Mouse (Mus musculus) forebrain, postnatal 0 days (tissue): ENCODE results near the gene Mccc2. TPM values are rescaled to one million over a fixed set of nuclear protein-coding genes. Genes with fewer than 3 reads are reported as not detected.
A peak's percentile ranks its signal among the peaks of the same experiment; 100 is the strongest.
"Not testable (repeated sequence)": the region's sequence is repeated elsewhere in the genome, so short reads cannot be mapped to it uniquely, and the experiment has no call there.

ENCODE experiments used
- ATAC-seq: fragments of 200-750 bp; cut with Nextera tagmentation; 2 replicates; pipeline ENCODE4 v1.8.0; 2017; ENCODE audit warnings: mild to moderate bottlenecking, moderate library complexity
- DNase-seq: peaks from one replicate; pipeline ENCODE4 v3.0.0-alpha.2; 2015
- H3K27ac ChIP-seq: fragments of 300-500 bp; sonication (generic); 2 replicates; pipeline ENCODE4 v1.5.1; 2014; ENCODE audit warnings: low read depth, mild to moderate bottlenecking, antibody characterized with exemption, low read length, moderate library complexity, mixed read lengths
- H3K27me3 ChIP-seq: fragments of 300-500 bp; sonication (generic); 2 replicates; pipeline ENCODE4 v1.6.1; 2014; ENCODE audit warnings: mild to moderate bottlenecking, low read length, mixed read lengths; ENCODE audit not compliant: insufficient read depth
- H3K36me3 ChIP-seq: fragments of 300-500 bp; sonication (generic); 2 replicates; pipeline ENCODE4 v1.6.1; 2014; ENCODE audit warnings: mild to moderate bottlenecking, moderate library complexity; ENCODE audit not compliant: insufficient read depth
- H3K4me1 ChIP-seq: fragments of 300-500 bp; sonication (generic); 2 replicates; pipeline ENCODE4 v1.6.1; 2014; ENCODE audit warnings: antibody characterized with exemption; ENCODE audit not compliant: insufficient read depth
- H3K4me2 ChIP-seq: fragments of 300-500 bp; sonication (generic); 2 replicates; pipeline ENCODE4 v1.6.1; 2014; ENCODE audit warnings: low read depth, mild to moderate bottlenecking, moderate library complexity
- H3K4me3 ChIP-seq: fragments of 300-500 bp; sonication (generic); 2 replicates; pipeline ENCODE4 v1.5.1; 2014; ENCODE audit warnings: low read depth, low read length, mixed read lengths
- H3K9ac ChIP-seq: fragments of 300-500 bp; sonication (generic); 2 replicates; pipeline ENCODE4 v1.6.1; 2014; ENCODE audit warnings: mild to moderate bottlenecking
- H3K9me3 ChIP-seq: fragments of 300-500 bp; sonication (generic); 2 replicates; pipeline ENCODE4 v1.6.1; 2016; ENCODE audit warnings: low read length
- CTCF ChIP-seq: sonication (generic); IDR thresholded peaks from 2 replicates; pipeline ENCODE4 v1.5.1; 2016; ENCODE audit warnings: antibody characterized with exemption, control low read depth, low read depth
- WGBS: fragments of 180-500 bp; shearing (Covaris S2); extraction: QIAGEN DNeasy Blood & Tissue Kit; methylation state at CpG from one replicate; pipeline ENCODE4 v1.1.7; 2014; 5-methylcytosine and 5-hydroxymethylcytosine counted together
- polyA plus RNA-seq: library from polyadenylated mRNA; unstranded; fragments of >200 nt; fragmentation: Nextera tagmentation; extraction: Ambion mirVana; gene quantifications from 2 replicates; pipeline ENCODE4 v1.2.1, GENCODE M21; 2015
- total RNA-seq: library from RNA; depleted of rRNA; stranded (reverse); fragments of >200 nt; gene quantifications from 2 replicates; pipeline ENCODE4 v1.2.3, GENCODE M21; 2014; rRNA removed

Mccc2 gene
- total RNA-seq (22.8 and 28.0 TPM in 2 replicates), polyA plus RNA-seq (32.2 and 34.2 TPM in 2 replicates)

DNA sequence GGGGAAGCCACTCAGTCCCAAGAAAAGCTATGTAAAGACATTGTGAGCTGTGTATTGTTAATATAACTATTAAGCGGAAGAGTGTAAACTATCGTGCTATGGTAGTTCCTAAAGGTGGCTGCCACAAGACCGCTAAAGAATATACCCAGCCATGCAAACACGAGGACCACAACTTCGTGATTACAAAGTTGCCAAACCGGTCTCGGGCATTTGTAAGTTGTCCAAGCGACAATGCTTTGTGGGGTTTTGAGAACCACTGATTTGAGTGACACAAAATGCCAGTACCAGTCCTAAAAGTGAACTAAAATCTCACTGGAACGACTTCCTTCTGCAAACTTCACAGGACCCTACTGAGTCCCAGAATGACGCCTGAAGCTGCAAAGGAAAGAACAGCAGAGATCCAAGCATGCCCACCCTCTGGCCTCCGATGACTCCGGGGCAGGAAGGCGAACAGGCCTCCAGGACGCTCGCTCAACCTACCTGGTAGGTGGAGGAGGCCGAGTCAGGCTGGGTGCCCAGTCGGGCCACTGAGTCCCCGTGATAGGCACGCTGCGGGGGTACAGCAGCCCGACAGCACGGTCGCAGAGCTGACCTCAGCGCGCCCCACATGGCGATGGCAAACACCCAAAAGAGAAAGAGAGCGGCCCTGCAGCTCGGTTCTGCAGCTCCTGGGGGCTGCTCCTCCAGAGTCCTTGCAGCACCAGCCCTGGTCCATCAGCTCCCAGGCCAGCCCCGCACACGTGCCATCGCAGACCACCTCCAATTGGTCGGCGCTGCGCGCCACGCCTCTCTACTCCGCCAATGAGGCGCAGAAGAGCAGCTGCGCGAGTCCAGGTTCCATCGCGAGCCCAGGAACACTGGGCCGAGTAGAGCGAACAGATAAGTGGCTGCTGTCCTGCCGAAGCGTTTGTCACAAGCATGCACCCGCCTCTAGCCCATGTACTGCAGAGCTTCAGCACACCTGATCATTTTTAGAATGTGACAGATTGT lies at the start of gene Mccc2:
Gene Mccc2, minus strand, starts transcription at position 734 of the 990 bp plus-strand sequence.
- H3K27me3 ChIP-seq, result no peaks in the 10 kb centered on the region
- H3K4me3 ChIP-seq, result peak within 1 kb of the TSS; percentile 79
- H3K9me3 ChIP-seq, result no peaks in the 10 kb centered on the region
- peaks cover 5% of the 10 kb centered on the region; the same call in 1 of the 2 replicates for H3K36me3 ChIP-seq
- peak within 1 kb of the TSS; percentile 50; the same call in 1 of the 2 replicates for H3K27ac ChIP-seq
- peaks cover 6% of the 10 kb centered on the region; the same call in 1 of the 2 replicates for H3K4me1 ChIP-seq
- ATAC-seq, result peak; percentile 100
- DNase-seq, result peak; percentile 95
- H3K4me2 ChIP-seq, result peak within 1 kb of the TSS; percentile 94
- 0 out of 2 replicates have a peak, but pooled peaks have one; percentile 2 for TF ChIP-seq CTCF
- H3K9ac ChIP-seq, result peak within 1 kb of the TSS; percentile 85
- 6% methylated on average over 43 of the region's 47 CpGs for WGBS

DNA sequence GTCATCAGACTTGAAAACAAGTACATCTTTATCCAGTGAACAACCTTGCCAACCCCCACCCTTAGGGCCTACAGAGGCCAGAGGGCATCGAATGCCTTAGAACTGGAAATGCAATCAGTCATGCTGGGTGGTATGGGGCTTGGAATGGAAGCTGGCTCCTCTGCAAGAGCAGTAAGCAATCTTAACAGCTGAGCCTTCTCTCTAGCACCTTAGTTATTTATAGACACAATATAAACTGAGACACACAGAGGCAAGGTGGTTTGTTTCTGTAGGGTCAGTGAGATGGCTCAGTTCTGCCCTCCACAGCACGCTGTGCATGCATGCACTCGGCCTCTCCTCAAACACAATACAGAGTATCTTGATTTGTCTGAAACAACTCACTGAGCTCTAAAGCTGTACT lies 48.5 kb upstream of the Mccc2 start:
- Histone ChIP-seq H3K4me3 (no peak overlapping the region), H3K4me2 (no peak overlapping the region), H3K27ac (no peak overlapping the region), H3K9ac (no peak overlapping the region), H3K9me3 (no peaks in the 10 kb centered on the region), H3K27me3 (no peaks in the 10 kb centered on the region), H3K4me1 (no peaks in the 10 kb centered on the region), H3K36me3 (peaks cover 64% of the 10 kb centered on the region)
- ATAC-seq (no peak), DNase-seq (no peak)
- WGBS, result 94% methylated on average over 3 of the region's 3 CpGs
- no peak for TF ChIP-seq CTCF

DNA sequence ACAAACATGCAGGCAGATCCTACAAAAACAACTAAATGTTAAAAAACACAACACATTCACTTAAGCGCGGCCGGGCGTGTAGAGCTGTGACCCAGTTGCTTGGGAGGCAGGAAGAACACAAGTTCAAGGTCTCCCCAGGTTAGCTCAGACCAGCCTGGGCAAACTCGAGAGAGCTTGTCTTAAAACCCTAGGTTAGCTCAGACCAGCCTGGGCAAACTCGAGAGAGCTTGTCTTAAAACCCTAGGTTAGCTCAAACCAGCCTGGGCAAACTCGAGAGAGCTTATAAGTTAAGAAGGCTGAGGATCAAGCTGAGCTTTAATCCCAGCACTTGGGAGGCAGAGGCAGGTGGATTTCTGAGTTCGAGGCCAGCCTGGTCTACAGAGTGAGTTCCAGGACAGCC lies 42.3 kb upstream of the Mccc2 start:
- DNase-seq, H3K27ac ChIP-seq, H3K4me2 ChIP-seq, H3K4me1 ChIP-seq, H3K9ac ChIP-seq, ATAC-seq, H3K9me3 ChIP-seq, H3K4me3 ChIP-seq, H3K27me3 ChIP-seq: not testable (repeated sequence)
- over 99% methylated on average over 8 of the region's 8 CpGs for WGBS
- peaks cover 80% of the 10 kb centered on the region for H3K36me3 ChIP-seq

DNA sequence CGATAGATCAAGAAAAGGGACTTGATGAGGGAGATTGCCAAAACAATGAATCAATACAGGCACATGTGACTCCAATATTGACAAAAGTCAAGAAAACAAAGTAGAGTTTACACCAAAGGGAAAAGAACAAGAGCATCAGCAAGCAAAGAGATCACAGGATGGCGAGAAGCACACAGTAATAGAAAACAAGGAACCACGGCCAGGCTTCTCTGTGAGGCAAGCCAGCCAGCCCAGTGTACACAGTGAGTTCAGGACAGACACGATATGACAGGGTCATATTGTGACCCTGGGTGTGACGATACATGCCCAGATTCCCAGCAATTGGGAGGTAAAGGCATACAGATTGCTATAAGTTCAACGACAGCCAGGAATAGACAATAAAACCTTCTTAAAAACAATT lies 10.6 kb upstream of the Mccc2 start:
- TF ChIP-seq CTCF, result no peak
- Histone ChIP-seq H3K36me3 (peaks cover 59% of the 10 kb centered on the region), H3K4me1 (no peaks in the 10 kb centered on the region), H3K4me2 (no peak overlapping the region), H3K9me3 (no peaks in the 10 kb centered on the region), H3K27me3 (no peaks in the 10 kb centered on the region), H3K4me3 (no peak overlapping the region), H3K27ac (no peak overlapping the region), H3K9ac (no peak overlapping the region)
- ATAC-seq (no peak), DNase-seq (no peak)
- WGBS, result 91% methylated on average over 6 of the region's 6 CpGs

DNA sequence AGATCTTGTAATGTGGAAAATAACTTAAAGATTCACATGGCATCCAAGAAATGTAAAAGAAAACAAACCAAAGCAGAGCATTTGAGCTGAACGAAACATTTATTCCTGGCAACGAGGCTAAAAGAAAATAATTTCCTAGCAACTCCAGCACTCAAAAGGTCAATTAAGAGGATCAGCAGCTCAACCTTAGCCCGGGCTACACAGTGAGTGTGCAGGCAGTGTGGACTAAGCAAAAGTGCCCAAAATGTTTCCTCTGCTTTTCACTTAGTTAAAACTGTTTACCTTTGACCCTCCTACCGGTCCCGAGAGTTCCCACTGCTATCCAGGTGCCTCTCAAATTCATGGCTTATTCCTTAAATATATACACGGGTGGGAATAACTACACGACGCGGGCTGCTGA lies 1.5 kb upstream of the Mccc2 start:
- Histone ChIP-seq H3K9ac (no peak overlapping the region), H3K4me2 (no peak overlapping the region), H3K27ac (no peak overlapping the region), H3K9me3 (no peaks in the 10 kb centered on the region), H3K4me1 (peaks cover 6% of the 10 kb centered on the region; the same call in 1 of the 2 replicates), H3K27me3 (no peaks in the 10 kb centered on the region), H3K4me3 (no peak overlapping the region), H3K36me3 (peaks cover 9% of the 10 kb centered on the region; the same call in 1 of the 2 replicates)
- DNase-seq (no peak), ATAC-seq (no peak)
- 86% methylated on average over 9 of the region's 9 CpGs for WGBS
- TF ChIP-seq CTCF, result no peak

DNA sequence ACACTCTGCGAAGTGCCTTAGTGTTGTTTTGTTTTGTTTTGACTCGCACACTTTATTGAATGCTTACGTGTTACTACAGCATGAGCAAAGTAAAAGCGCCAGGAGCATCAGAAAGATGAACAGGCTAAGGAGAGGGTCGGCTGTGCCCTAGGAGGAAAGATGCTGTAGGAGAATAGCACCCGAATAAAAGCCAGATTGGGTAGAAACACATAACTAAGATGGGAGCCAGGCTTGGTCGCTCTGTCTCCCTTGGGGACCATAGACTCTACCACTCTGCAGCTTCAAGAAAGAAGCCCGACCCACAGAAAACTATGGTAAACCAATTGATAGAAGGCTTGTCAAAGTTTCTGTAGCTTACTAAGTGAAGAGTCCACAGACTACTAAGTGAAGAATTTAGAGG lies 498 bp upstream of the Mccc2 start:
- H3K9me3 ChIP-seq, result no peaks in the 10 kb centered on the region
- WGBS, result 9% methylated on average over 8 of the region's 8 CpGs
- peaks cover 6% of the 10 kb centered on the region; the same call in 1 of the 2 replicates for H3K4me1 ChIP-seq
- TF ChIP-seq CTCF, result no peak
- H3K4me3 ChIP-seq, result peak overlapping the region; percentile 79
- no peaks in the 10 kb centered on the region for H3K27me3 ChIP-seq
- peak overlapping the region; percentile 85 for H3K9ac ChIP-seq
- peak; percentile 14 for ATAC-seq
- peaks cover 9% of the 10 kb centered on the region; the same call in 1 of the 2 replicates for H3K36me3 ChIP-seq
- no peak for DNase-seq
- H3K27ac ChIP-seq, result peak overlapping the region; percentile 17; the same call in 1 of the 2 replicates
- H3K4me2 ChIP-seq, result peak overlapping the region; percentile 94
